Mouse (Mus musculus): ENCODE results near the gene Ccng2.

GRCm38 (mm10) chr5:93282446-93283107 is 15.5 kb downstream of the Ccng2 start:
- TF ChIP-seq CTCF (IDR thresholded peaks at IDR 0.05; ENCODE audit: insufficient read depth, low read depth, low read length), result no peak
- TF ChIP-seq POLR2A (IDR thresholded peaks at IDR 0.05; ENCODE audit: insufficient read depth, low read depth, low read length), result no peak

Measured in olfactory bulb, adult 2 months (tissue).